Mouse (Mus musculus): ENCODE data around the gene Hamp.
"Not testable (repeated sequence)": the region's sequence is repeated elsewhere in the genome, so short reads cannot be mapped to it uniquely, and the experiment has no call there.

DNA sequence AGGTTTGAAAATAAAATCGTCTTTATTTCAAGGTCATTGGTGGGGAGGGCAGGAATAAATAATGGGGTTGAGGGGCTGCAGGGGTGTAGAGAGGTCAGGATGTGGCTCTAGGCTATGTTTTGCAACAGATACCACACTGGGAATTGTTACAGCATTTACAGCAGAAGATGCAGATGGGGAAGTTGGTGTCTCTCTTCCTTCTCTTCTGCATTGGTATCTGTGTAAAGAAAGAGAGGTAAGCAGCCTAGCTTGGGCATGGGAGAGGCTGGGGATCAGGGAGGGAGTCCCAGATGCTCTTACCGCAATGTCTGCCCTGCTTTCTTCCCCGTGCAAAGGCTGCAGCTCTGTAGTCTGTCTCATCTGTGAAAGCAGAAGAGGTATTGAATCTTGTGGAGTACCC is 1.5 kb downstream of the Hamp start:
- not testable (repeated sequence) for TF ChIP-seq CTCF, POLR2A (IDR thresholded peaks at IDR 0.05; ENCODE audit: insufficient read depth, low read depth, low read length)
